Mouse (Mus musculus): ENCODE data around the gene Jakmip3.

Jakmip3 gene

DNA sequence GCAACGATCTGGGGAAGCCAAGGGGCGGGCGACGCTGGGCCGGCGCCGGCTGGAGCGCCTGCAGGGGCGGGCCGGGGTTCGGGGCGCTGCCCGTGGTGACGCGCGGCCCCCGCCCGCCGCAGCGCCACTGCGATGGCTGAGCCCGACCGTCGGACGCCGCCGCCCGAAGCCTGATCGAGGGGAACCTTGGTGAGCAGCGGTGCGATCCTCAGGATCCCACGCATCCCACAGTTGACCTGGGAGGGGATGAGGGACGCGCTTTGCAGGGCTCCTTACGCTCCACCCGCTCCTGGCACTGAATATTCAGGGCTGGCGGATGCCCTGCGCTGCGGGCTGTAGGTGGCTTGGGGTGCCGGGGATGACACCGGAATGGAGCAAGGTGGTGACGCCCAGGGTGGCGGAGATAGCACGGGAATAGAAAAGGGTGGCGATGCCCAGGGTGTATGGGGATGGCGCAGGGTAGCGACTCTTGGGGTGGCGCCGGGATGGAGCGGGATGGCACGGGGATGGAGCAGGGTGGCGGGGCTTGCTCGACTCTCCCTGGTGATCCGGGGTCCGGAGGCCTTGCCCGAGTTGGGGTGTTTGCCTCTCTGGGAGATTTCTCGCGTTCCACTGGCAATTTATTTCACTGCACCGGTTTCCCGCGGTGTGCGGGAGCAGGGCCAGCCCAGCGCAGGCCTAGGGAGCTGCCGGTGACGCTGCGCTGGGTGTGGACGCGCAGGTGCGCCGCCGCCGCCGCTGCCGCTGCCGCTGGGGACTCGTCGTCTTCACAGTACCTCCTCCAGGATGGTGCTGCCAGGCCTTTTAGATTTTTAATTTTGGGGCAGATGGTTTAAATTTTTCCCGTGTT lies at the start of gene Jakmip3:
Gene Jakmip3 (plus strand): TSS at position 119 of the 850 bp plus-strand sequence.
- no peak for DNase-seq (ENCODE audit: low spot score)

GRCm38 (mm10) chr7:138898122-138898521 lies 42.4 kb upstream of the Jakmip3 start:
- no peak for DNase-seq (ENCODE audit: low spot score)

GRCm38 (mm10) chr7:138898743-138899142 lies 41.8 kb upstream of the Jakmip3 start:
- no peak for DNase-seq (ENCODE audit: low spot score)

- no peak for DNase-seq (ENCODE audit: low spot score)
Measured at GRCm38 (mm10) chr7:138903886-138904435, 36.6 kb upstream of the Jakmip3 start.

- DNase-seq (ENCODE audit: low spot score) = peak; percentile 66
Measured at GRCm38 (mm10) chr7:138906441-138906840, 34.1 kb upstream of the Jakmip3 start.

- DNase-seq (ENCODE audit: low spot score) = peak; percentile 69
Measured at GRCm38 (mm10) chr7:138907043-138907442, 33.5 kb upstream of the Jakmip3 start.

- no peak for DNase-seq (ENCODE audit: low spot score)
Measured at GRCm38 (mm10) chr7:138907976-138908375, 32.6 kb upstream of the Jakmip3 start.

GRCm38 (mm10) chr7:138908768-138909276 lies 31.7 kb upstream of the Jakmip3 start:
- no peak for DNase-seq (ENCODE audit: low spot score)

GRCm38 (mm10) chr7:138909277-138910192 lies 31.0 kb upstream of the Jakmip3 start, which contains the start of gene Bnip3:
TSS of gene Bnip3 (minus strand) at chr7:138909519.
- peak; percentile 92 for DNase-seq (ENCODE audit: low spot score)

- DNase-seq (ENCODE audit: low spot score) = no peak
Measured at GRCm38 (mm10) chr7:138910193-138910562, 30.4 kb upstream of the Jakmip3 start.

DNA sequence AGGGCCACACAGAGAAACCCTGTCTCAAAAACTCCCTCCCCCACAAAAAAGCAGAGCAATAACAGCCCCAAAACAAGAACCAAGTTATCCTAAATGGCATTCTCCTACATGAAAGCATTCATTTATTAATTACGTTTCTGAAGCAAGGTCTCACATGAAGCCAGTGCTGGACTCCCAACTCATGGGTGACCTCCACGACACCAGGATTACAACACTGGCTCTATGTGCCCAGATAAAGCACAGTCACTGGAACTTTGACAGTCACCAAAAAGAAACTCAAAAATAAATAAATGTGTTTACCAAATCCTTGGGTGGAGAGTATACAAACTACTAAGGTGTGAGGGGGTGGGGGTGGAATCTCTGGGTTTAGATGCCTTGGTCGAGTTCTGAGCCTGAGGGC lies 26.9 kb upstream of the Jakmip3 start:
- no peak for DNase-seq (ENCODE audit: low spot score)

DNA sequence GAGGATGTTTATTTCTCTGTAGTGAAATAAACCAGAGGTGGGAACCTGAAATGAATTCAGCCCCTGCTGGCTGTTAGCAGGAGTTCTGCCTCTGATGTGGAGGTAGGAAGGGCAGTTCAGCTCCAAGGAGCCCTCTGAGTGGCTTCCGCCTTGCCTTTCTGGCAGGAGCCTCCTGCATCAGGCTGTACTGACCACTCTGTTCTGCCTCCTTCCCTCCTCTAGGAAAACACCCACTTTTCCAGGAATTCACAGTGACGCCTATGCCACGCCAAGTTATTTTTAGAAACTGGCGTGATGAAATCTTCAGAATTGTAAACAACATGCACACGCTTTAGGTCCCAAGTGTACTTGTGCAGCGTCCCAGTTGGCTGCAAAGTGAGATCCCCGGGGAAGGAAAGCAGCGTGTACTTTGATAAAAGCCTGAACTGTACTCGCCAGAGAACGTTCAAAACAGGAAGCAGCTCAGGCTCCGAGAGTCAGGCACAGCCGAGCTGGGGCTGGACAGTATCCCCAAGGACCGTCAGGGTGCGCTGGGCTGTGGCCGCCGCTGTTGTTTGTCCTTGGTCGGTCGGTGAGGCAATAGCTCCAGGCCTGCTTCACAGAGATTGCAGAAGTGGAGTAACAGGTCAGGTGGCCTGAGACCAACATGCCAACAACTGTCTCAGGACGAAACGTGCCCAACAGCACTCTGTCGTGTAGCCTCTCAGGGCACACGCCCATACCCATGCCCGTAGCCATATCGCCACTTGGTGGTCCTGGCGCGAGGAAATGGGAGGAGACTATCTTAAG lies 21.2 kb upstream of the Jakmip3 start:
- DNase-seq (ENCODE audit: low spot score) = peak; percentile 94

- no peak for DNase-seq (ENCODE audit: low spot score)
Measured at GRCm38 (mm10) chr7:138921611-138922010, 18.9 kb upstream of the Jakmip3 start.

DNA sequence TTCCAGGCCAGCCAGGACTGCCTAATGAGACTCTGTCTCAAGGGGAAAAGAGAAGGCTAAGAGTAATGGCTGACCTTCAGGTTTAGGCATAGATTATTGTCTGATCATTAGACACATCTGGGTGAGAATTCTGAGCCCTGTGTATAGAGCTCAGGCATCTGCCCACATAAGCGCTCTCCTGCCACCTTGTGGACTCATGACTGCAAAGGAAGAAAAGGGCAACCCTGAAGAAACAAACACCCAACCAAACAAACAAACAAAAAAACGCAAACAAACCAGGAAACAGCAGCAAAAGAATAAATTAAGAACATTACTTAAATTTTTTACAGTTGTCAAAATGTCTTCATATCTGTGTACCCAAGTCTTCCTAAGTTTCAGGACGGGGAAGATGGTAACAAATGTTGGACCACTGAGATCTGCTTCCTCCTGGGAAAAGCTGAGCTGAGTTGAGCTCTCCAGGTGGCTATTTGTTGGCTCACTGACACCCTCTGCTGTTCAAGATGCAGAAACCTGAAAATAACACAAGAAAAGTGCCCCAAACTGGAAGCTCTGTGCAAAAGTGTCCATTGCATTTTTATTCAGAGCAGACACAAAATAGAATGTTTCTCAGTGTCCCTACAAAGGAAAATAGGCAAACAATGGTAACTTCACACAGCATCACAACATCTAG lies 16.6 kb upstream of the Jakmip3 start:
- peak; percentile 31 for DNase-seq (ENCODE audit: low spot score)

DNA sequence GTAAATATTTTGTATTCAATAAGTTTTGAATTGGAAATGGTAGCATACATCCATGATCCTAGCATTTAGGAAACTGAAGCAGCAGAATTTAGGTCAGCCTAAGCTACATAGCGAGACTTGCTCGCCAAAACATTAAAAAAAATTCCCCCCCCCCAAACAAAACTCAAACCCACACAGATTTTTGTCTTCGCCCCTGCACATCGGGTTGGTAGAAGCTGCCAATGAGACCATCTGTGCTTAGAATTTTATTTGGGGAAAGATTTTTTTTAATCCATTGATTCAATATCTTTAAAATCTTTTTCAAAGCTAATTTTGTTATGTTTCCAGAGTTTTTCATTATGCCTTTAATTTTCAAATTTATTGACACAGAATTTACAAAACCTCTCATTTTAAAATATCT lies 12.1 kb upstream of the Jakmip3 start:
- no peak for DNase-seq (ENCODE audit: low spot score)

GRCm38 (mm10) chr7:138934523-138934922 lies 6.0 kb upstream of the Jakmip3 start:
- DNase-seq (ENCODE audit: low spot score) = no peak

DNA sequence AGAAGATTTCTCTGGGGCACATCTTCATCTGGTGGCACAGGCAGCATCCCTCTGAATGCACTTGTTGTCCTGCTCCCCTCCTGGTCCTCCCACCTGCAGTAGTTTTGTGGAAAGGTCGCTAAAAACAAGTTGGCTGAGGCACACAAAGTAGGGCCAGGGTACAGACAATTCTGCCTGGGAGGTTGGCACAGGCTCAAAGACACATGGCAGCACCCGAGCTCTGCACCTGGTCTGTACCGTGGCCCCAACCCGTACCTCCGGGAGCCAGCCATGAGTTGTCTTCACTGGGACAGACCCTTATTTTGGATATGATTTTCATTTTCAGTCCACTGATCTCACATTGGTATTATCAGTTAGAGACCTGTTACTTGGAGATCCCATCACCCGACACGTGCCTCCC lies 1.5 kb upstream of the Jakmip3 start:
- no peak for DNase-seq (ENCODE audit: low spot score)

DNA sequence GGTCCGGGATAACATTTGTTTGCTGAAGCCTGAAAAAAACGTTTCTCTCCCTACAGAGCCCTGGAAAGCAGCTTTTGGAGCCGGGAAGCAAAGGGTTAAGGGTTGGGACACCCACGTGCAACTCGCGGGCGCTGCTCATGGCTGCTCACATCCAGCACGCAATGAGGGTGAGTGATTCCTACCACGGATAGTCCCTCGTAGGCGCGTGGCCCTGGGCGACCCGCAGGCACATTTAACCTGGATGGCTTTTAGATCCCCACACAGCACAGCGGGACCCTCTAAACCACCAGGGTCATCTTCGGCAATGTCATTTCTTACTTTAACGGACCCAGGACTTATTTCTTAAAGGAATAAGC lies 296 bp upstream of the Jakmip3 start:
- DNase-seq (ENCODE audit: low spot score) = no peak

DNA sequence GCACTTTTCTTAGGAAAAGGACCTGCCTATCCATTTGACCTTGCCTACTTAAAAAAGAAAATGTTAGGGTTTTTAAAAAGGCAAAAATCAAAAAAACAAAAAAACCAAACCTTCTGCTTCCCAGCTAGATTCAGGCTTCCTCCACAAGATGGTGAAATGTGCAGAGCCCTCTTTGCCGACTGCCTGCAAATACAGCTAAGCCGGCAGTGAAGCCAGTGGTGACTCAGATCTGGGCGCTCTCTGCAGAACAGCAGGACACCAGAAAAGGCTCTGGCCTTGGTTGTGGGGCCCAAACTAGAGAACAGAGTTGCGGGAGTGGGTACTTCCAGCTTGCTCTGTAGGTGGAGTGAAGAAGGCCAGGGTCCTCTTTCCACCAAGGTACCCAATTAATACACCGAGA lies 1.0 kb downstream of the Jakmip3 start:
- DNase-seq (ENCODE audit: low spot score) = no peak

DNA sequence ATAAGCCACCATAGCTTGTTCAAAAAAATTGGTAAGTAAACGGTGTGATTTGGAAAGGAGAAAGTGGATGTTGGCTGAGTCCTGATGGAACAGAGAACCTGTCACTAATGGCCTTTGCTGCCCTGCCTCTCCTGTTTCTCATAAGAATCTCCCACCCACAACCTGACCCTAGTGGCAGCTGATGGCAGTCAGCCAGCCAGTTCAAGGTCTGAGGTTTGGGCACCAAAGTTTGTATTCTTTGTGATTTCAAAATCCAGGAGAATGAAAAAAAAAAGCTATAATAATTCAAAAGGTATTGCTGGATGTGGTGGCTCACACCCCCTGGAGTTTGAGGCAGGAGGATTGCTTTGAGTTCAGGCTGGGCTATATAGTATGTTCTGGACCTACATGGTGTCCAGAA lies 1.8 kb downstream of the Jakmip3 start:
- no peak for DNase-seq (ENCODE audit: low spot score)

GRCm38 (mm10) chr7:138945668-138946067 lies 5.1 kb downstream of the Jakmip3 start:
- no peak for DNase-seq (ENCODE audit: low spot score)
